Mouse (Mus musculus): ENCODE measurements around the gene Apbb2.

DNA sequence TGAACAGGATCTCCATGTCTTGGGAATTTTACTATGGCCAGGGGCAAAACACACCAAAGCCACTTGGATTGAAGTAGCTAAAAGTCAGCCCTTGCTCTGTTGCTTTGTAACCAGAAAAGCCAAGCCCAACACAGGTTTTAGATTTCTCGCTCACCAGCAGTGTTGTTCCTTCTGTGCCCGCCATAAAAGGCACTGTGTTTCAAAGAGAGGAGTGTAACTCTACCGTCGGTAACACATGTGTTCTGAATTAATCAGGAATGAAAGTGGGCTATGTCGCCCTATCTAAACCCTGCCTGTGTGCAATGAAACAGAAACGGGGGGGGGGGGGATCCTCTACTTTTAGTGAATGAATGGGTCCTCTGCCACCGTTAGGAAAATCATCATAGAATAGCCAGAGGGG lies 90.0 kb downstream of the Apbb2 start:
- no peak for TF ChIP-seq EP300 (IDR thresholded peaks at IDR 0.05; ENCODE audit: low read length)
- no peak for TF ChIP-seq POLR2AphosphoS2 (IDR thresholded peaks at IDR 0.05; ENCODE audit: low read depth, low read length)

Data from CH12.LX (cell line).